Mouse (Mus musculus): ENCODE data around the gene Asb16.

DNA sequence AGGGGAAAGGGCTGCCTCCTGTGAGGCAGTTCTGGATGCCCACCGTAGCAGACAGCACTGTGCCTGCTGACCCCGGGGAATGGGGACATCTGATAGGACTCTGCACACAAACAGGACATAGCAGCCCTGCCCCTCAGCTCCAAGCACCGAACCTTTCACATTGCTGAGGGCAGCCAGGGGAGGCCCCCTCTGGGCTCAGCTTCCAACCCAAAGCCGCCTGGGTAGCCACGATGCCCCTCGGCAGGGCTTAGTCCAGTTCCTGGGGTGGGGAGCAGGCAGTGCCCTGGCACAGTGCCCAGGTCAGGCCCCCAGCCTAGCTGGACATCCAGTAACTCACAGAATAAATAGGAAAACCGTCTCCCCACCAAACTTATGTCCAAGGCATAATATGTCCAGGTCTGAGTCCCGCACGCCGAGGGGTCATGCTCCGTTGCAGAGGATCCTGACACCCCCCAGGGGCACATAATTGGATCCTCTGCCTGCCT is 22.6 kb downstream of the Asb16 start:
- no peak for TF ChIP-seq POLR2A (IDR thresholded peaks at IDR 0.05; ENCODE audit: low read depth, low read length)
- no peak for TF ChIP-seq CTCF (IDR thresholded peaks at IDR 0.05; ENCODE audit: extremely low read depth, insufficient read depth, insufficient read length, insufficient replicate concordance)
